Mouse (Mus musculus): ENCODE results near the gene Cyld. TPM values are rescaled to one million over a fixed set of nuclear protein-coding genes. Genes with fewer than 3 reads are reported as not detected.

Gene Cyld
- polyA plus RNA-seq, 1 experiment from 2014 or later = 10.0 TPM

DNA sequence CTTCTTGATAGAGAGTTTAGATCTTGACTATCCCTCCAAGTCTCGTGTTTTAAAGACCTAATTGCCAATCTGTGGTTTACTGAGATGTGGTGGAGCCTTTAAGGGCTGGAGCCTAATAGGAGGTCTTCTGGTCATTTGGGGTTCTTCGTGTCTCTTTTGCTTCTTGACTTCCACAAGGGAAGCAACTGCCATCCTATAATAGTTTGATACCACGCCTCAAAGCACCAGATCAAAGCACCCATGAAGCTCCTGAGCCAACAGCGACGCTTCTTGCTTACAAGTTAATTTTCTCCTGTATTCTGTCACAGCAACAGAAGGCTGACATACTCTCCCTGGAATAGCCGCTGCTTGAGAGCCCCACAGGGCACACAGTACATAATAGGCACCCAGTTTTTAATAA lies 4.0 kb upstream of the Cyld start:
- 84% methylated on average over 6 of the region's 6 CpGs for WGBS
- Histone ChIP-seq H3K9me3 (no peaks in the 10 kb centered on the region), H3K27me3 (ENCODE audit: poor library complexity, severe bottlenecking) (peaks cover 8% of the 10 kb centered on the region; the same call in 1 of the 2 replicates), H3K4me3 (no peak overlapping the region), H3K4me1 (peaks cover 13% of the 10 kb centered on the region), H3K27ac (no peak overlapping the region), H3K36me3 (replicated peaks) (no peaks in the 10 kb centered on the region)
- DNase-seq (ENCODE audit: extremely low spot score, low spot score) = no peak

DNA sequence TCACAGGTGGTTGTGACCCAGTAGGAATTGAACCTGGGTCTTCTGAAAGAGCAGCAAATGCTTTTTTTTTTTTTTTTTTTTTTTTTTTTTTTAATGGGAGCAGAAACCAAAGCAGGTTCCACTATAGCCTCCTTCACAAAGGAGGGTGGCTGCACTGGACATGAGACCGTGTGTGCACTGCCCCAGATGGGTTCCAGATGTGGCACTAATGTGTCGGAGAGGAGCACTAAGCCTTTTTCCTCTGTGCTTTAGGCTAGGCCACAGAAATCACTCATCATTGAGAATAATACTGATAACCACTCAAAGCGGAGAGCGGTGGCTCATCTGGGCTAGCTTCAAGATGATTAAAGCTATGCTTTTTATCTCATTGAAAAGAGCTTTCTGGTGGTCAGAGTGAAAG lies 3.5 kb upstream of the Cyld start:
- H3K27ac ChIP-seq = no peak overlapping the region
- WGBS = 86% methylated on average over 4 of the region's 4 CpGs
- no peak overlapping the region for H3K4me3 ChIP-seq
- peaks cover 16% of the 10 kb centered on the region for H3K4me1 ChIP-seq
- DNase-seq (ENCODE audit: extremely low spot score, low spot score) = no peak
- H3K27me3 ChIP-seq (ENCODE audit: poor library complexity, severe bottlenecking) = peaks cover 8% of the 10 kb centered on the region; the same call in 1 of the 2 replicates
- no peaks in the 10 kb centered on the region for H3K36me3 ChIP-seq (replicated peaks)
- no peaks in the 10 kb centered on the region for H3K9me3 ChIP-seq

DNA sequence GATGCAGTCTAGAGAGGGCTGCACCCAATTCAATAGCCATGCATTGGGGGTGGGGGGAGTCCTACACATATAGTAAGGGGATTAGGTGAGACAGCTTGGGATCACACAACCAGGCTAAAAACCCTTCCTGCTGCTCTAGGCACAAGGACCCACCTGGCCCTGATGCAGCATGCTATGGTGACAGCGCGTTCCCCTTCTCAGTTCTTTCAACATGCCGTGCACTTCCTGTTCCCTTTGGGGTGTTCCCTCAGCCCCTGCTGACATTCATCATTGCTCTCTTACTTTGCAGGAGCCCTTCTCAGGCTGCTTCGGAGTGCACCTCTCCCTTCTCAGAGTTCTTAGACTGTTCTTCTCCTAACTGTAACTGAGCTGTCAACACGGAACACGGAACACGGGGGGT lies 2.5 kb upstream of the Cyld start:
- DNase-seq (ENCODE audit: extremely low spot score, low spot score) = no peak
- Histone ChIP-seq H3K4me1 (peaks cover 16% of the 10 kb centered on the region), H3K4me3 (no peak overlapping the region), H3K9me3 (no peaks in the 10 kb centered on the region), H3K36me3 (replicated peaks) (no peaks in the 10 kb centered on the region), H3K27ac (no peak overlapping the region), H3K27me3 (ENCODE audit: poor library complexity, severe bottlenecking) (peaks cover 8% of the 10 kb centered on the region; the same call in 1 of the 2 replicates)
- WGBS = 67% methylated on average over 7 of the region's 7 CpGs

GRCm38 (mm10) chr8:88696228-88696627 lies 600 bp upstream of the Cyld start:
- H3K27ac ChIP-seq = no peak overlapping the region
- 25% methylated on average over 7 of the region's 7 CpGs for WGBS
- DNase-seq (ENCODE audit: extremely low spot score, low spot score) = no peak
- H3K4me3 ChIP-seq = peak overlapping the region; percentile 90
- H3K4me1 ChIP-seq = peaks cover 16% of the 10 kb centered on the region
- no peaks in the 10 kb centered on the region for H3K36me3 ChIP-seq (replicated peaks)
- H3K9me3 ChIP-seq = no peaks in the 10 kb centered on the region
- H3K27me3 ChIP-seq (ENCODE audit: poor library complexity, severe bottlenecking) = peaks cover 8% of the 10 kb centered on the region; the same call in 1 of the 2 replicates

DNA sequence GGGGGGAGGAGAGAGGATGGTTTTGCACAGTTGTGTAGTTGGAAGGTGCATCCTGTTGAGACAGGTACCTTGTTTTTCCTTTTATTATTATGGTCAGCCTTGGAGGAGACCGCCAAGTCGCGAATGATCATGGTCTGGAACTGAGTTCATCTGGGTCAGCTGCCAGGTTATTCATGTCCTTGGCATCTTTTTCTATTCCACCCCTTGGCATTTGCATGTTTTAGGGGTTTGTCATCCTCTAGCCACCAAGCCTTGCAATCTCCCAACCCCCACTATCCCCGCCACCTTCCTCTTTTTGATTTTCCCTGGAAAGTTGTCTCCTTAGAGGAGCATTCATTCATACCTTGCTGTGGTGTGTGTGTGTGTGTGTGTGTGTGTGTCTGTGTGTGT lies 809 bp downstream of the Cyld start:
- DNase-seq (ENCODE audit: extremely low spot score, low spot score) = no peak
- peaks cover 8% of the 10 kb centered on the region; the same call in 1 of the 2 replicates for H3K27me3 ChIP-seq (ENCODE audit: poor library complexity, severe bottlenecking)
- peak overlapping the region; percentile 89 for H3K27ac ChIP-seq
- H3K4me3 ChIP-seq = peak overlapping the region; percentile 90
- H3K9me3 ChIP-seq = no peaks in the 10 kb centered on the region
- peaks cover 16% of the 10 kb centered on the region for H3K4me1 ChIP-seq
- H3K36me3 ChIP-seq (replicated peaks) = no peaks in the 10 kb centered on the region
- WGBS = 22% methylated on average over 4 of the region's 4 CpGs

DNA sequence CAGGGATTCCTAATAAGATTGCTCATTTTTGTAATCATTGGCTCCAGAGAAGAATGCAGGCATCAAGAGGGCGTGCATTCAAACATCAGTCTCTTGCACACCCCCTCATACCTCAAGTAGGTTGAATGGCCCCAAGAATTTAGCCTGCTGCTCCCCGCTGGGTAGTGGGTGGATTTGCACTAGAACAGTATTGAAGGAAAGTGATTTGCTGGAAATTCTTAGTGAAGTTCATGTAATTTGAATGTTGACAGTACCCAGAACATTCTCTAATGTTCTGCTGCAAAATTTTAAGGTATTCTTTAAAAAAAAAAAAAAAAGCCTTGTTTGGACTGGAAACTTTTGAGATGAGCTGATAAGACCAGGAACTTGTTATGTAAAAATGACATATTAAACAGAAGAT lies 1.2 kb downstream of the Cyld start:
- Histone ChIP-seq H3K36me3 (replicated peaks) (no peaks in the 10 kb centered on the region), H3K4me1 (peaks cover 16% of the 10 kb centered on the region), H3K4me3 (peak overlapping the region; percentile 90), H3K27me3 (ENCODE audit: poor library complexity, severe bottlenecking) (peaks cover 8% of the 10 kb centered on the region; the same call in 1 of the 2 replicates), H3K27ac (no peak overlapping the region), H3K9me3 (no peaks in the 10 kb centered on the region)
- DNase-seq (ENCODE audit: extremely low spot score, low spot score) = no peak
- WGBS = 36% methylated on average over 2 of the region's 2 CpGs

DNA sequence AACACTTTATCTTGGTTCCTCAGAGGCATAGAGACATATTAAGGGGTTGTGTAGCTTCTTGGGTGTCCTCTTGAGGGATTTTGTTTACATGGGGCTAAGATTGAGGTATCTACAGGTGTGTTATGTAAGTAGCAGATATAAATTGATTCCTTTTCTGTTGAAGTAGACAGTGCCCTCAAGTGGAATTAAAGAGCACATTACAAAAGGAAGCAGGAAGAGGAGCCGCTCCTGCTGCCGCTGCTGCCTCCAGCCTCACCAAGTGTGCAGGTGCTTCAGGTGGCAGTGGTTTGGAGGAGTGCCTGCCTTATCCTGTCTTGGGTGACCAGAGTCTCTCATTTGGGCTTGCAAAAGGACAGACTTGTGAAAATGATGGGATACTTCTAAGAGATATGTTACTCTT lies 4.8 kb downstream of the Cyld start:
- 38% methylated on average over 2 of the region's 2 CpGs for WGBS
- no peaks in the 10 kb centered on the region for H3K9me3 ChIP-seq
- no peak for DNase-seq (ENCODE audit: extremely low spot score, low spot score)
- no peak overlapping the region for H3K27ac ChIP-seq
- H3K36me3 ChIP-seq (replicated peaks) = no peaks in the 10 kb centered on the region
- H3K27me3 ChIP-seq (ENCODE audit: poor library complexity, severe bottlenecking) = no peaks in the 10 kb centered on the region
- no peak overlapping the region for H3K4me3 ChIP-seq
- peaks cover 10% of the 10 kb centered on the region for H3K4me1 ChIP-seq

- WGBS = 88% methylated on average over 3 of the region's 3 CpGs
Observed at GRCm38 (mm10) chr8:88702816-88703215, 6.0 kb downstream of the Cyld start.

DNA sequence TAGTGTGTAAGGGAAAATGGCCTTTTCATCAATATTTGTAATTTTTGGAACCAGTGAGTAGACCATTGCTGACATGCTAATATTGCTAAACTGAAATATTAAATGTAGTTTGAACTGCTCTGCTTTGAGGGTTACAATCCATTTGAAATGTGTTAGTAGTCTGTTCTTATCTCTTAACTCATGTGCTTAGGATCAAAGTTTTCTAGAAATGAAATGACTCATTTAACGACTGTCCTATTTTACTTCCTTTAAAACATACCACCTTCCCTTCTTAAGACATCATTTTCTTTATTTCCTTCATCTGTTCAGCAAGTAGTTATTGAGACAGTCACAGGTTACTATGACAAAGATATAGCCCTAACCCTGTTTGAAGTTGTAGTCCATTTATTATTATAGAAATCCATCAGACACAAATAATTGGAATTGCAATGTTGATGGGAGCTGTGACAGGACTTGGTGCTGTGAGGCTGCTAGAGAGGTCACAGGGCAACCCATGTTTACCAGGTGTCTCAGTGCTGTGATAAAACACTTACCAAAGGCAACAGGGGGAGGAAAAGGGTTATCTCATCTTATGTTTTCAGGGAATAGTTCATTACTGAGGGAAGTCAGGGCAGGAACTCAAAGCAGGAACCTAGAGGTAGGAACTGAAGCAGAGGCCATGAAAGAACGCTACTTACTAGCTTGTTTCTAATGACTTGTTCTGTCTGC lies 26.6 kb downstream of the Cyld start:
- DNase-seq (ENCODE audit: extremely low spot score, low spot score) = no peak
- Histone ChIP-seq H3K36me3 (replicated peaks) (no peaks in the 10 kb centered on the region), H3K27ac (no peak overlapping the region), H3K27me3 (ENCODE audit: poor library complexity, severe bottlenecking) (no peaks in the 10 kb centered on the region), H3K4me3 (no peak overlapping the region), H3K4me1 (no peaks in the 10 kb centered on the region), H3K9me3 (no peaks in the 10 kb centered on the region)
- 91% methylated on average over 2 of the region's 2 CpGs for whole genome bisulfite sequencing

More at GRCm38 (mm10) chr8:88702816-88703215, 6.0 kb downstream of the Cyld start:
- Histone ChIP-seq H3K36me3 (replicated peaks) (no peaks in the 10 kb centered on the region), H3K9me3 (no peaks in the 10 kb centered on the region), H3K4me1 (peaks cover 3% of the 10 kb centered on the region), H3K4me3 (no peak overlapping the region), H3K27ac (no peak overlapping the region), H3K27me3 (ENCODE audit: poor library complexity, severe bottlenecking) (no peaks in the 10 kb centered on the region)
- no peak for DNase-seq (ENCODE audit: extremely low spot score, low spot score)

DNA sequence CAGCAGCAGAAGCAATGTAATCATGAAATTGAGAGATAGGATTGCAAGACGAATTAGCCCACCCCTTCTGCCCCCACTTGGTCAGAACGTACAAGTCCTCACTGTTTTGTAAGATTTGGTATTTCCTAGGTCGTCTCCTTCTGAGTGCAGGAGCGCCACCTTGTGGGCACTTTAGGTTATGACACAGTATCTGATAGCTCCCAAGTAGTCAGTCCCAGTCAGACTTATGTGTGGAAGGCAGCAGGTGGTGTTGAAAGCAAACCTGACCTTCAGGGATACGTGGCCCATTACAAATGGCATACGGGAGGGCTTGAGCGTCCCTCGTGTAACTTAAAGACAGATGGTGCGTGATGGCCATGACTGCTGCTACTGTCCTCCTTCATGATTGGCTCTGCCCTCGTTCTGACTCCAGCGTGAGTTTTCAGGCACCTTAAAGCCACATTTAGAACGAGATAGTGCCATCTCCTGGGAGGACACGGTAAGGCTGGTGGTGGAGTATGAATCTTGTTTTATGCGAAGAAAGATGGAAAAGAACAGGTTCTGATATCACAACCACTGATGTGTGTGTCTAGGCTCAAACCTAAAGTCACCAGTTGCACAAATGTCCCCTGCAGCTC lies 58.5 kb downstream of the Cyld start:
- peaks cover 8% of the 10 kb centered on the region for H3K27me3 ChIP-seq (ENCODE audit: poor library complexity, severe bottlenecking)
- peak; percentile 83 for DNase-seq (ENCODE audit: extremely low spot score, low spot score)
- no peaks in the 10 kb centered on the region for H3K9me3 ChIP-seq
- H3K27ac ChIP-seq = no peak overlapping the region
- no peaks in the 10 kb centered on the region for H3K36me3 ChIP-seq (replicated peaks)
- peak overlapping the region; percentile 38 for H3K4me3 ChIP-seq
- 4% methylated on average over 14 of the region's 14 CpGs for WGBS
- H3K4me1 ChIP-seq = peaks cover 10% of the 10 kb centered on the region

GRCm38 (mm10) chr8:88761980-88762379 lies 65.2 kb downstream of the Cyld start:
- Histone ChIP-seq H3K4me3 (no peak overlapping the region), H3K9me3 (no peaks in the 10 kb centered on the region), H3K27me3 (ENCODE audit: poor library complexity, severe bottlenecking) (no peaks in the 10 kb centered on the region), H3K36me3 (replicated peaks) (no peaks in the 10 kb centered on the region), H3K27ac (no peak overlapping the region), H3K4me1 (no peaks in the 10 kb centered on the region)
- 88% methylated on average over 12 of the region's 12 CpGs for WGBS
- no peak for DNase-seq (ENCODE audit: extremely low spot score, low spot score)

DNA sequence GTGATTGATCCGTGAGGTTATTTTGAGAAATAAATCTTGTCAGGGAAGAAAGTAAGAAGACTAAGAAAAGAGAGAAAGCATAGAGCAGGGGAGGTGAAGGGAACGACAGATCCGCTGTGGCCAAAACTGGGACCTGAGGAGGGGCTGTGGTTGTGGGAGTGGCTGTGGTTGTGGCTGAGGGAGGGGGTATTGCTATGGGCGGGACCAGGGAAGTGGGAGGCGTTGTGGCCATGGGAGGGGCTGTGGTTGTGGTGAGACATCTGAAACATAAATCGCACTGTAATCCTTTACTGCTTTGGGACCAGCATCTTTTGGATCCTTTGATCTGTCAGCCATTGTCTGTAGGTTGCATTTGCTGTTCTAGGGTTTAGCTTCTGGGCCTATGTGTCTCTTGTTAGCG lies 74.4 kb downstream of the Cyld start:
- 85% methylated on average over 7 of the region's 7 CpGs for WGBS
- Histone ChIP-seq H3K27ac (no peak overlapping the region), H3K27me3 (ENCODE audit: poor library complexity, severe bottlenecking) (no peaks in the 10 kb centered on the region), H3K9me3 (peaks cover 13% of the 10 kb centered on the region), H3K4me1 (peaks cover 15% of the 10 kb centered on the region), H3K4me3 (no peak overlapping the region), H3K36me3 (replicated peaks) (no peaks in the 10 kb centered on the region)
- DNase-seq (ENCODE audit: extremely low spot score, low spot score) = no peak

DNA sequence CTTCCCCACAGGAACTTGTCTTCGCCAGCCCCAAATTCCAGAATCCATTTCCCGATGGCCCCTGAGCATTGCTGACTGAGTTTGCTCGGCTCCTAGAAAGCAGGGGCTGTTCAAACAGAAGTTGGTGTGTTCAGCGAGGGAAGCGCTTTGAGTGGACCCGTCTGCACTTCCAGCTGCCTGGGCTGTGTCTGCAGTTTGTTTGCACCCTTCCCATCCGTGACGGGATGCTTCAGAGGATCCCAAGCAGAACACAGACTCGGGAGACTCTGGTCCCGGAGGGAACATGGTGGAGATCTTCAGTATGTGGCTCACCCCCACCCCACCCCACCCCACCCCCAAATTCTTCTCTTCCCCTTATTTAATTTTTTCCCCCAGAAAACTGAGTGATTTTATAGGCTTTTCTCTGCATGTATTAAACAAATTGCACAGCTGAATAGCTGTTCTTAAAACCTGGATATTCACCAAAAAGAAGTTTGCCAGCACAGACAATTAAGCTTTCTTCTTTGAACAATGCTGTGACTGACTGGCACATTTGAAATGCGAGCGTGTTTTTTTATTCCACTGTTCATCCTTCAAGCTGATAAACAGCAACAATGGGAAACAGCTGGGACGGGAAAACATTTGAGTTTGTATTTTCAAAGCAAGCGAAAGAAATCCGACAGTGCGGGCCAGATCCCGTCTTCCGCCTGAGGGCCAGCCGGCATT lies 77.9 kb downstream of the Cyld start:
- H3K27me3 ChIP-seq (ENCODE audit: poor library complexity, severe bottlenecking) = no peaks in the 10 kb centered on the region
- H3K4me3 ChIP-seq = no peak overlapping the region
- DNase-seq (ENCODE audit: extremely low spot score, low spot score) = no peak
- H3K27ac ChIP-seq = no peak overlapping the region
- no peaks in the 10 kb centered on the region for H3K36me3 ChIP-seq (replicated peaks)
- peaks cover 15% of the 10 kb centered on the region for H3K4me1 ChIP-seq
- WGBS = 67% methylated on average over 19 of the region's 19 CpGs
- peaks cover 3% of the 10 kb centered on the region; the same call in 1 of the 2 replicates for H3K9me3 ChIP-seq
